Mouse (Mus musculus) limb, embryonic 11.5 days (tissue): ENCODE data around the gene Fam107b. TPM values are rescaled to one million over a fixed set of nuclear protein-coding genes. Genes with fewer than 3 reads are reported as not detected.

Source experiments
- ATAC-seq: fragments of 200-750 bp; cut with Nextera tagmentation; 2 replicates; pipeline ENCODE4 v1.8.0; 2017; ENCODE audit warnings: low read depth; ENCODE audit not compliant: insufficient number of reproducible peaks, low FRiP score, low TSS enrichment
- DNase-seq: peaks from one replicate; pipeline ENCODE4 v3.0.0-alpha.2; 2015; ENCODE audit warnings: low spot score
- H3K27ac ChIP-seq: fragments of 300-500 bp; sonication (generic); replicated peaks from 2 replicates; pipeline ENCODE4 v1.5.1; 2014; ENCODE audit warnings: low read depth, mild to moderate bottlenecking, low read length
- H3K27me3 ChIP-seq: fragments of 300-500 bp; sonication (generic); 2 replicates; pipeline ENCODE4 v1.6.1; 2014; ENCODE audit warnings: mild to moderate bottlenecking, low read length, mixed read lengths; ENCODE audit not compliant: control insufficient read depth, insufficient read depth
- H3K36me3 ChIP-seq: fragments of 300-500 bp; sonication (generic); 2 replicates; pipeline ENCODE4 v1.6.1; 2014; ENCODE audit warnings: mild to moderate bottlenecking, low read length, moderate library complexity, mixed read lengths; ENCODE audit not compliant: control insufficient read depth, insufficient read depth
- H3K4me1 ChIP-seq: fragments of 300-500 bp; sonication (generic); 2 replicates; pipeline ENCODE4 v1.6.1; 2014; ENCODE audit warnings: low read length, mixed read lengths; ENCODE audit not compliant: control insufficient read depth, insufficient read depth
- H3K4me2 ChIP-seq: fragments of 300-500 bp; sonication (generic); 2 replicates; pipeline ENCODE4 v1.6.1; 2014; ENCODE audit warnings: low read depth, mild to moderate bottlenecking, moderate library complexity; ENCODE audit not compliant: severe bottlenecking
- H3K4me3 ChIP-seq: fragments of 300-500 bp; sonication (generic); 2 replicates; pipeline ENCODE4 v1.5.1; 2014; ENCODE audit warnings: low read depth, low read length
- H3K9ac ChIP-seq: fragments of 300-500 bp; sonication (generic); 2 replicates; pipeline ENCODE4 v1.6.1; 2014; ENCODE audit warnings: mild to moderate bottlenecking, low read length
- H3K9me3 ChIP-seq: fragments of 300-500 bp; sonication (generic); 2 replicates; pipeline ENCODE4 v1.6.1; 2016; ENCODE audit warnings: low read length; ENCODE audit not compliant: control insufficient read depth
- WGBS: fragments of 180-500 bp; shearing (Covaris S2); extraction: QIAGEN DNeasy Blood & Tissue Kit; methylation state at CpG from one replicate; pipeline ENCODE4 v1.1.7; 2014; 5-methylcytosine and 5-hydroxymethylcytosine counted together
- polyA plus RNA-seq: library from polyadenylated mRNA; unstranded; fragments of >200 nt; fragmentation: Nextera tagmentation; extraction: Ambion mirVana; gene quantifications from 2 replicates; pipeline ENCODE4 v1.2.1, GENCODE M21; 2014

Fam107b gene
- polyA plus RNA-seq, 1 experiment from 2014 or later: 61.9 TPM

DNA sequence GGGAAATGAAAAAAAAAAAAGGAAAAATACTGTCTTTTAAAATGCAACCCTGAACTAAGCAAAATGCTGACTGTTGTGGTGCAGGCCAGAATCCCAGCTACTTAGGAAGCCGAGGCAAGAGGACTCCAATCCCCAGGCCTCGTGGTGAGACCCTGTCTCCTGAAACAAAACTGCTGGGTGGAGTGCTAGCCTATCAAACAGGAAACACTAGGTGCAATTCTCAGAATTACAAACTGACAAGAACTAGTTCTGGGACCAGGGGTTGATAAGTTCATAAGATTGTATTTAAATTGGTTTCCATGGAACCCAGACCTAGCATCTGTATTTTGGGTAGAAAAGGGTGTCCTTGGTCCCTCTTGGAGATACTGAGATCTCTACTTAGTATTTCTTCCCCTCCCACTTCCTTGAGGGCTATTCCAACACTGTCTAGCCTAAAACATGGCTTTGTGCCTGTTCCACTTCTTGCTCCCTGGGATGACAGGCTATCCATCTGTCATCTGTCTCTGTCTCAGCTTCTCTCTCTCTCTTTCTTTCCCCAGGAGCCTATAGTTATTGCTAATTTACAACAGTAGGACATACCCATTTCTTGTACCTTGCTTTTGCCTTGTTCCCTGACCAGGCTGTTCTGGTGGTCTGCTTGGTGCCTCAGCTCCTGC lies 24.5 kb downstream of the Fam107b start:
- H3K27ac ChIP-seq: no peak overlapping the region
- H3K9ac ChIP-seq: no peak overlapping the region
- WGBS: 68% methylated on average over 2 of the region's 2 CpGs
- no peaks in the 10 kb centered on the region for H3K27me3 ChIP-seq
- no peak overlapping the region for H3K4me3 ChIP-seq
- no peaks in the 10 kb centered on the region for H3K4me1 ChIP-seq
- H3K36me3 ChIP-seq: no peaks in the 10 kb centered on the region
- H3K4me2 ChIP-seq: no peak overlapping the region
- no peak for ATAC-seq
- DNase-seq: no peak
- H3K9me3 ChIP-seq: no peaks in the 10 kb centered on the region

GRCm38 (mm10) chr2:3600421-3600820 lies 30.1 kb downstream of the Fam107b start:
- DNase-seq (no peak), ATAC-seq (no peak)
- Histone ChIP-seq H3K9me3 (no peaks in the 10 kb centered on the region), H3K27ac (no peak overlapping the region), H3K4me1 (no peaks in the 10 kb centered on the region), H3K27me3 (no peaks in the 10 kb centered on the region), H3K4me3 (no peak overlapping the region), H3K4me2 (no peak overlapping the region), H3K36me3 (no peaks in the 10 kb centered on the region), H3K9ac (no peak overlapping the region)
- WGBS: 74% methylated on average over 3 of the region's 3 CpGs

DNA sequence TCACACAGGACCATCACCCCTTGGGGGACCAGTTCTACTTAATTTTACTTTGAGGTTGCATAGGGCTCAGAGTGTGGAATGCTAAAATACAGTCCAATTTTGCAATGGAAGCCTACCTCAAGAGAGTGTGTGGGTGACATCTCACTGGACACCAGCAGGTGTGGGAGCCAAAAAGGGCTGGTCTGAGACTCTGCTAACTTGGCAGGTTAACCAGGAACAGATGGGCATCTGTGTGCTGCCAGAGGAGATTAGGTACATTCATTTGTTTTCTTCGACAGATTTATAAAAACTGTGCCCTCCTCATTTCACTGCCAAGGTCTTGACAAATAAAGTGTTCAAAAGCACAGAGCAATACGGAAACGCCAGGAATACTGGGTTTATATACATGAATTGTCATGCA lies 32.3 kb downstream of the Fam107b start:
- H3K36me3 ChIP-seq: no peaks in the 10 kb centered on the region
- no peak overlapping the region for H3K27ac ChIP-seq
- no peak for DNase-seq
- 84% methylated on average over 3 of the region's 3 CpGs for WGBS
- H3K4me1 ChIP-seq: no peaks in the 10 kb centered on the region
- ATAC-seq: no peak
- no peak overlapping the region for H3K9ac ChIP-seq
- no peaks in the 10 kb centered on the region for H3K27me3 ChIP-seq
- no peak overlapping the region for H3K4me2 ChIP-seq
- H3K9me3 ChIP-seq: no peaks in the 10 kb centered on the region
- no peak overlapping the region for H3K4me3 ChIP-seq

DNA sequence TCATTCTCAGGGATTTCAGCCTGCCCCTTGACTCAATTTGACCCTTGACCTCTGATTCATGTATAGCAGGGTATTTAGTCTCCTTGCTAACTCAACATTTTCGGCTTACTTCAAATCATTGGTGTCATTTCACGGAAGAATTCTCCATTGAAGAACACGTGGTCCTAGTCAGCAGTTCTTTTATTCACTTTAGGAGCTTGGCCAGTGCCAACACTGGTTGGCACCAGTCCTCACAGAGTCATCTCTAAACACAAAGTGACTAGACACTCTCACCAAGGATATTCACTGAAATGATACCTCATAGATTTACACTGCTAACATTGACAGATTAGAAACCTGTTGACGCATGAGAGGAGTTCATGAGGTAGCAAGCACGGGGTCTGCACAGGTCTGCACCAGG lies 32.9 kb downstream of the Fam107b start:
- no peak overlapping the region for H3K4me2 ChIP-seq
- ATAC-seq (no peak), DNase-seq (no peak)
- H3K9ac ChIP-seq: no peak overlapping the region
- H3K27me3 ChIP-seq: no peaks in the 10 kb centered on the region
- no peaks in the 10 kb centered on the region for H3K9me3 ChIP-seq
- H3K36me3 ChIP-seq: no peaks in the 10 kb centered on the region
- 91% methylated on average over 5 of the region's 5 CpGs for WGBS
- H3K4me1 ChIP-seq: no peaks in the 10 kb centered on the region
- no peak overlapping the region for H3K27ac ChIP-seq
- H3K4me3 ChIP-seq: no peak overlapping the region

DNA sequence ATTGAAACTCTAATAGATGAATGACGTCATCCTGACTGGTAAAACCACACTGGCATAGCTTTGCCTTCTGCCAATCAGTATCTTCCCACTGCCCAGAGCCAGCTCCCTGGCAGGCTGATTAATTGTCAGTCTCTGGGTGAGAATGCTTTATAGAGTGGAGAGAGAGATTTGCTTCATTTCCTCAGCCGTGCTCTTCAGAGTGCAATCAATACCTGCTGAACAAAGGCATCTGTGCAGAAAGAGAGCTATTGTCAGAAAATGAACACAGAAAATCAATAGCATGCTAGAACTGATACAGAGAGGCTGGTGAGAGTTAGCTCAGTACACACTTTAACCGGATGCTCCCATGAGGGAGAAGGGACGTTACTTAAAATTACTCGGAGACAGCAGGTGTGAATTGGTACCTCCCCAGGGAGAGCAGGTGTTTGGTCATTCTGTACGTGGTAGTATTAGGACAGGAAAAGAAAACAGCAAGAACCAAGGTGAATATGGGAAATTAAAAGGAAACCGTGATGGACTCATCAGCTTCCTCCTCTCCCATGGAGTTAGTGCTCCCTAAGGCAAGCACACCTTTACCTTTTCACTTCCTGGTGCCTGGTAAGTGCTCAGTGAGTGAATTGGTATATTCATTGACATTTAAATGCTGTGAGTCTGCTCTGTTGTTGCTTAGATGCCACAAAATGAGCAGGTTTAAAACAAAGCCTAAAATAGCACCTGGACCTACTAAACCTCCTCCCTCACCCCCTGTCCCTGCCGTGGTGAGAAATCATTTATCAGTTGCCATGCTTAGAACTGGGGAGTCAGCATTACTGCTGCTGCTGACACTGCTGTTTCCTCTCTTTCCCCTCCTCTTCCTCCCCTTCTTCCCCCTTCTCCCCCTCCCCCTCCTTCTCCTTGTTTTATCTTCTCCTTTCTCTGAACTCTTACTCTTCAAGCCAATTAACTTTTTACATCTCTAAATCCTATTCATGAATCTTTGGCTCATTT lies 38.9 kb downstream of the Fam107b start:
- H3K27ac ChIP-seq: no peak overlapping the region
- H3K9me3 ChIP-seq: no peaks in the 10 kb centered on the region
- no peak overlapping the region for H3K9ac ChIP-seq
- H3K4me2 ChIP-seq: no peak overlapping the region
- WGBS: 60% methylated on average over 8 of the region's 8 CpGs
- DNase-seq (no peak), ATAC-seq (no peak)
- no peaks in the 10 kb centered on the region for H3K4me1 ChIP-seq
- no peaks in the 10 kb centered on the region for H3K27me3 ChIP-seq
- H3K4me3 ChIP-seq: no peak overlapping the region
- H3K36me3 ChIP-seq: no peaks in the 10 kb centered on the region

DNA sequence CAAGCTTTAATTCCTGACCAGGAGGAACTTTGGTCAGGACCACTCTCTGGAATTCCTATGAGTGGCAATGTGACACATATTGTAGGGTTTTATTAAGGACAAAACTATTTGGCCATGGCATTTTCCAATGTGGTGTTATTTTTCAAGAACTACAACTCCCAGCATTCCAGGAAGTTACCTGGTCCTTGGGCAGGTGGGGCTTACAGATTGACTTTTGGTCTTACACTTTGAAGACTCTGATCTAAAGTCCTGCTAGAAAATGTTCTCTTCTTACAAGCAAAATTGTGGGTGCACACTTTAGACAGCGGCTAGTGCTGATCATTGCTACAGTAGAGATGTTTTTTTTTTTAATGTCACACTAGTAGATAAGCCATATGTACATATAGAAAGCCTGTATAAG lies 48.2 kb downstream of the Fam107b start:
- no peak for DNase-seq
- 91% methylated on average over 1 of the region's 1 CpGs for WGBS
- no peaks in the 10 kb centered on the region for H3K27me3 ChIP-seq
- H3K4me1 ChIP-seq: peaks cover 5% of the 10 kb centered on the region
- no peak overlapping the region for H3K4me2 ChIP-seq
- no peak overlapping the region for H3K4me3 ChIP-seq
- H3K27ac ChIP-seq: no peak overlapping the region
- no peaks in the 10 kb centered on the region for H3K9me3 ChIP-seq
- no peaks in the 10 kb centered on the region for H3K36me3 ChIP-seq
- no peak for ATAC-seq
- H3K9ac ChIP-seq: no peak overlapping the region

- Histone ChIP-seq H3K9me3 (no peaks in the 10 kb centered on the region), H3K4me2 (no peak overlapping the region), H3K4me1 (peaks cover 5% of the 10 kb centered on the region), H3K36me3 (no peaks in the 10 kb centered on the region), H3K27me3 (no peaks in the 10 kb centered on the region), H3K4me3 (no peak overlapping the region), H3K27ac (no peak overlapping the region), H3K9ac (no peak overlapping the region)
- ATAC-seq: no peak
- no peak for DNase-seq
- WGBS: 80% methylated on average over 6 of the region's 6 CpGs
Observed at GRCm38 (mm10) chr2:3621568-3621967, 51.3 kb downstream of the Fam107b start.

DNA sequence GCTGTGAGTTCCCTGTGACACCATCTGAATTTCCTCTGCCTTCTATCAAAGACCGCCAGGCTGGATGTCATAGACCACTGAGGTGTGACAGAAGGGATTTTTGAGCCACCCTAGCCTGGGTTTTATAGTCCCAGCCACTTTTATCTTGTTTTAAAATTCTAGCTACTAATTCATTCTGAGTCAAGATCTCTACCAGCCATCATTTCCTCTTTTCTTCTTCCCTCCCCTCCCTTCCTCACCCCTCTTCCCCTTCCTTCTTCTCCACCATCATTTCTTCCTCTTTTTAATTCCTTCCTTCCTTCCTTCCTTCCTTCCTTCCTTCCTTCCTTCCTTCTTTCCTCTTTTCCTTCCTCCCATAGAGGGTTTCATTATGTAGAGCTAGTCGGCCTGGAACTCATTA lies 51.9 kb downstream of the Fam107b start:
- Histone ChIP-seq H3K9ac (no peak overlapping the region), H3K27me3 (no peaks in the 10 kb centered on the region), H3K4me3 (no peak overlapping the region), H3K36me3 (no peaks in the 10 kb centered on the region), H3K4me2 (no peak overlapping the region), H3K4me1 (peaks cover 5% of the 10 kb centered on the region), H3K9me3 (no peaks in the 10 kb centered on the region), H3K27ac (no peak overlapping the region)
- ATAC-seq: no peak
- WGBS: 90% methylated on average over 2 of the region's 2 CpGs
- no peak for DNase-seq
